Mouse (Mus musculus) midbrain, embryonic 15.5 days (tissue): ENCODE measurements at regions not wholly inside any gene's neighbourhood (a gene's known extent, or its start where the extent isn't known, plus 50 kb on each side); places are given as distances from the start of the nearest gene placed in this dataset.
A peak's percentile ranks its signal among the peaks of the same experiment; 100 is the strongest.

Source experiments
- ATAC-seq: fragments of 200-750 bp; cut with Nextera tagmentation; replicated peaks from 2 replicates; pipeline ENCODE4 v1.8.0; 2017; ENCODE audit warnings: moderate TSS enrichment
- H3K27ac ChIP-seq: fragments of 300-500 bp; sonication (generic); 2 replicates; pipeline ENCODE4 v1.5.1; 2015; ENCODE audit warnings: mild to moderate bottlenecking, inconsistent platforms
- H3K27me3 ChIP-seq: fragments of 300-500 bp; sonication (generic); replicated peaks from 2 replicates; pipeline ENCODE4 v1.6.1; 2015; ENCODE audit warnings: inconsistent platforms
- H3K36me3 ChIP-seq: fragments of 300-500 bp; sonication (generic); replicated peaks from 2 replicates; pipeline ENCODE4 v1.6.1; 2015; ENCODE audit warnings: inconsistent platforms
- H3K4me1 ChIP-seq: fragments of 300-500 bp; sonication (generic); 2 replicates; pipeline ENCODE4 v1.6.1; 2015; ENCODE audit warnings: inconsistent platforms
- H3K4me2 ChIP-seq: fragments of 300-500 bp; sonication (generic); 2 replicates; pipeline ENCODE4 v1.6.1; 2015; ENCODE audit warnings: inconsistent platforms, mild to moderate bottlenecking, moderate library complexity
- H3K4me3 ChIP-seq: fragments of 300-500 bp; sonication (generic); 2 replicates; pipeline ENCODE4 v1.5.1; 2015; ENCODE audit warnings: mild to moderate bottlenecking, inconsistent platforms
- H3K9ac ChIP-seq: fragments of 300-500 bp; sonication (generic); 2 replicates; pipeline ENCODE4 v1.6.1; 2015; ENCODE audit warnings: mild to moderate bottlenecking, inconsistent platforms
- H3K9me3 ChIP-seq: fragments of 300-500 bp; sonication (generic); 2 replicates; pipeline ENCODE4 v1.6.1; 2016; ENCODE audit warnings: inconsistent platforms
- WGBS: fragments of 180-500 bp; shearing (Covaris S2); methylation state at CpG from one replicate; pipeline ENCODE4 v1.1.7; 2015; ENCODE audit warnings: mixed read lengths; 5-methylcytosine and 5-hydroxymethylcytosine counted together

DNA sequence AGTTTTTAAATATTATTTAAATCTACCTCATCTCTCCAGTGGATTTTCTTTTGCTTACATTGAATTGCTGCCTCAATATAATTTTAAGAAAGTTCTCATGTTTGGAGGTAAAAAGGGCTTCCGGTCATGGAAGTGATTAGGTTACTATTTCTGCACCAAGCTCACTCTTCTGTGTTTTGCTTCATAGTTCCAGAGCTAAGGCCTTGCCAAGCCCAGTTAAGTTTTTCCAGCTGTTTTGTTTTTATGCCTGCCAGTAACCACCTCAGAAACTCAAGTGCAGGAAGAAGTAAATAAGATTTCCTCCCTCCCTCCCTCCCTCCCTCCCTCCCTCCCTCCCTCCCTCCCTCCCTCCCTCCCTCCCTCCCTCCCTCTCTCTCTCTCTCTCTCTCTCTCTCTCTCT is 2466.1 kb downstream of the Poteg start:
- no peaks in the 10 kb centered on the region for H3K9me3 ChIP-seq
- no peak overlapping the region for H3K4me2 ChIP-seq
- no peak overlapping the region for H3K4me3 ChIP-seq
- no peak for ATAC-seq
- no peaks in the 10 kb centered on the region for H3K36me3 ChIP-seq
- no peak overlapping the region for H3K9ac ChIP-seq
- H3K27ac ChIP-seq, result no peak overlapping the region
- H3K27me3 ChIP-seq, result no peaks in the 10 kb centered on the region
- no peaks in the 10 kb centered on the region for H3K4me1 ChIP-seq
- 93% methylated on average over 1 of the region's 1 CpGs for WGBS

DNA sequence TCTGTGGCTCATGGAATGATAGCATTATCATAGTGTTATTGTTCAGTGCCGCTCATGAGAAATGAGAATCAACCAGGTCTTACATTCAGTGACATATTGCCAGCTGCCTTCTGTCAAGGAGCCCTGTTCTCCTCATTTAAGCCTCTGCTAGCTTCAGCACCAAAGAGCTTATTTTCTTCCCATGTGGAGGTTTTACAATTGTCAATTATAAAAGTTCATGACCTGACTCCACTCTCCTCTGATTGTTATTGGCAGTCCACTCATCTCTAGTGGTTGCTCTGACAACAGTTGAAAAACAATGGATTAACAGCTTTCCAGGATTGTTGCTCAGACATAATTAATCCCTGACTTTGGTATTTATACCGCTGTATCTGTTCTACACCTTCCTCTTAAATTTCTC is 2473.0 kb downstream of the Poteg start:
- no peak overlapping the region for H3K27ac ChIP-seq
- H3K9ac ChIP-seq, result no peak overlapping the region
- H3K4me2 ChIP-seq, result no peak overlapping the region
- no peaks in the 10 kb centered on the region for H3K9me3 ChIP-seq
- no peak overlapping the region for H3K4me3 ChIP-seq
- no peak for ATAC-seq
- H3K27me3 ChIP-seq, result no peaks in the 10 kb centered on the region
- no peaks in the 10 kb centered on the region for H3K4me1 ChIP-seq
- 57% methylated on average over 2 of the region's 2 CpGs for WGBS
- H3K36me3 ChIP-seq, result no peaks in the 10 kb centered on the region

DNA sequence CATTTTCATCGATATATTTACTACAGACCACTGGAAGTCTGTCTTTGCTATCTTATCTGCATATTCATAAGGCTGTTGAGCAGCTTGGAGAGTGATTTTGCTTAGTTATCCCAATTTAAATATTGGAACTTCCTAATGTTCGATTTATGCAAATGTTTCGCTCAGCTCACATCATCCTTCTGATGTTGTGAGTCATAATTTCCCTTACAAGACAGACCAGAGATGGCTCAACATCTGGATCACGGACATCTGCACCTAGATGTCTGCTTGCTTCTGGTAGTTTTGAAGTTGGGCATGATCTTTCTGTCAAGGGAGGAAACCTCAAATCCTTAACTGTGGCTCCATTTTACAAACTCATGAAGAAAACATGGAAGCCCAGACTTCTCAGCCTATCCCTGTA is 2480.8 kb downstream of the Poteg start:
- no peak overlapping the region for H3K27ac ChIP-seq
- H3K4me3 ChIP-seq, result no peak overlapping the region
- no peaks in the 10 kb centered on the region for H3K4me1 ChIP-seq
- ATAC-seq, result no peak
- no peaks in the 10 kb centered on the region for H3K36me3 ChIP-seq
- no peaks in the 10 kb centered on the region for H3K9me3 ChIP-seq
- no peak overlapping the region for H3K9ac ChIP-seq
- 88% methylated on average over 4 of the region's 4 CpGs for WGBS
- H3K4me2 ChIP-seq, result no peak overlapping the region
- no peaks in the 10 kb centered on the region for H3K27me3 ChIP-seq

DNA sequence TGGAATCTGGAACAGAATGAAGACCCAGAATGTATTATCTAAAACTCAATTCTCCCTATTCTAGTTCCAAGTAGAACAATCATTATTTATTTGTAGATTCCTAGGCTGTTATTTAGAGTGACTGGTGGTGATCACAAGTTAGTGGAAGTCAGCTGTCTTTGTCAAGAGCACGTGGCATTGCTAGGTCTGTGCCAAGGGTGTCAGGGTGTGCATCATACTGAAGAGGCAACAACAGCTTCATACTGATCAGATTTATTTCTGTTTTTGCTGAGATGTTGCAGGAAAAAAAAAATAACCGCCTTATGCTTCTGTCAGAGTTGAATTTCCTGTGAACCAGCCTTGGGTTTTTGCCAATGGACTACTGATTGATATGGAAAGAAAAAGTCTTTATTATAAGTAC is 2513.9 kb downstream of the Poteg start:
- Histone ChIP-seq H3K9ac (no peak overlapping the region), H3K27me3 (no peaks in the 10 kb centered on the region), H3K36me3 (no peaks in the 10 kb centered on the region), H3K4me2 (no peak overlapping the region), H3K4me1 (no peaks in the 10 kb centered on the region), H3K9me3 (no peaks in the 10 kb centered on the region), H3K4me3 (no peak overlapping the region), H3K27ac (no peak overlapping the region)
- no peak for ATAC-seq
- WGBS, result 85% methylated on average over 2 of the region's 2 CpGs

DNA sequence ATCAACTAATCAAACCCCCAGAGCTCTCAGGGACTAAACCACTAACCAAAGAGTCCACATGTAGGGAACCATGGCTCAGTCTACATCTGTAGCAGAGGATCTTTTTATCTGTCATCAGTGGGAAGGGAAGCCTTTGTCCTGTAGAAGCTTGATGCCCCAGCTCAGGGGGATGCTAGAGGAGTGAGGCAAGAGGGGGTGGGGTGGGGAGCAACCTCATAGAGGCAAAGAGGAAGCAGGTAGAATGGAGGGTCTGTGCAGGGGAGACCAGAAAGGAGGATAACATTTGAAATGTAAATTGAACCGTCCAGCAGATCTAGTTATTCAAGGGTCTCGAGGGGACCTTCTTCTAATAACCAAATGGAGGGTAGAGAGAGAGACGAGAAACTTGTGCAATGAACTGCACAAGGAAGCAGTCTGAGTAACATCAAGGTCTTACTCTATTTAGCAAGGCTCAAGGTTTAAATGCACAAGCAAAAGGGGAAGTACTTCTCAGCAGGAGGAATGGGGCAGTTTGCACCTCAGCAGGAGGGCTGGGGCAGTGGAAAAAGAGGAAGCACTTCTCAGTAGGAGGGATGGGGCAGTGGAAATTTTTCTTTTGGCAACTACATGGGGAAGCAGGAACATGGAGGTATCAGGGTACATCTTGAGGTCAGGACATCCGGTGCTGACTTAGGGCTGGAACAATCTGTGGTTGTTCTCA is 2529.3 kb downstream of the Poteg start:
- ATAC-seq, result no peak
- H3K36me3 ChIP-seq, result no peaks in the 10 kb centered on the region
- WGBS, result 78% methylated on average over 4 of the region's 4 CpGs
- H3K4me3 ChIP-seq, result no peak overlapping the region
- no peaks in the 10 kb centered on the region for H3K9me3 ChIP-seq
- H3K27ac ChIP-seq, result no peak overlapping the region
- no peak overlapping the region for H3K4me2 ChIP-seq
- H3K9ac ChIP-seq, result no peak overlapping the region
- peaks cover 9% of the 10 kb centered on the region; the same call in 1 of the 2 replicates for H3K4me1 ChIP-seq
- no peaks in the 10 kb centered on the region for H3K27me3 ChIP-seq

DNA sequence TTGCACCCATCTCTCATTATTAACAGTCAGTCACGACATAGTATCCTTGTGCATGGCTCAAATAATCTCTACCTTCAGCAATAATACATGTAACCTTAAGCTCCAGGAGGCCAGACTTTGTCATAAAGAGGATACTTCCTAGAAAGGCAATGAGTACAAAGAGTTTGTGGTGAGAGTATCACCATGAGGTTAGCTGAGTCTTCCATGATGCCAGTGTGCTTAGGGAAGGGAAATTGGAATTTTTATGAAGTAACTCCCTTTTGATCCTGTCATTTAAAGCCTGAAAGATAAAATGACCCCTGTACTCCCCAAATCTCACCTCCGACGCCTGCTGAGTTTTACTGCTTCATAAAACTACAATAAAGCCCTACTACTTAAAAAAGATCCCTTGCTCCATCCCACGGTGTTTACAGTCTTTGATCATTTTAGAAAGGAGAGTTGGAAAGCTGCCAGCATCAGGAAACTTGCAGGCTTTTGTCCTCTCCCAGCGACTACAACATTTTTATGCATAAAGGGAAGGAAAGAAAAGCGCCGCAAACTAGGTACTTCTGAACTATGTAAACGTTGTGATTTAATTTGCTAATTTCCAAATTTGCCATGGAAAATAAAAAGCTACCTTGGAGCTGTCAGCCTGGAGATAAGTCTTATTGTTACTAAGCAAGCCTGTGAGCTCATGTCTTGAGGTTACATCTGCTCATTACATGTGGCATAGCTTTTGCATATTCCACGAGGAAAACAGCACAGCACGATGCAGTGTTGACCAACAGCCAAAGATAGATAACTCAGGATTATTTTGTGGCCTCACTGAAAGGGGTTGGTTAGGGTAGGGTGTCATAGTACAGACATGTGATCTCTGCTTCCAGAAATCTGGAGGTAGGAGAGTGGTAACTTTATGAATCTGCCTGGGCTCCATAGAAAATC is 2531.4 kb downstream of the Poteg start:
- Histone ChIP-seq H3K9me3 (no peaks in the 10 kb centered on the region), H3K27me3 (no peaks in the 10 kb centered on the region), H3K4me2 (0 out of 2 replicates have a peak overlapping the region, but pooled peaks have one; percentile 9), H3K9ac (no peak overlapping the region), H3K4me3 (no peak overlapping the region), H3K36me3 (no peaks in the 10 kb centered on the region), H3K27ac (peak overlapping the region; percentile 32), H3K4me1 (peaks cover 9% of the 10 kb centered on the region; the same call in 1 of the 2 replicates)
- 22% methylated on average over 10 of the region's 10 CpGs for WGBS
- ATAC-seq, result peak; percentile 67

DNA sequence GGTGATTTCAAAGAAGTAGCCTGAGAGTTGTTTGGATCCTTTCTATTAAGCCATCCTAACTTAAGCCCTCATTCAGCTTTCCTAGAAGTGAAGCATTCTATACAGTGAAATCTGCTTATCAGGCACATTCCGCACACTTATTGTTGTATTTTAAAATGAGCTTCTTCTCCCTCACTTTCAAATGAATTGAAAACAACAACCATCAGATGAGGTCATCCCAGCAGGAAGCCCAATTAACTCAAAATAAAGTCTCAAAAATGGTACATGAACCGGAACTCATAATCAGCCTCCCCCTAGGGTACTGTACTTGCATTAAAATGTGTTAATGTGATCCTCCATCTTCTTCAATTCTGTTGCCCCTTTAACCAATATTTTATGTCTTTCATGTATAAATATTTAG is 2545.1 kb downstream of the Poteg start:
- no peaks in the 10 kb centered on the region for H3K27me3 ChIP-seq
- H3K4me1 ChIP-seq, result no peaks in the 10 kb centered on the region
- H3K27ac ChIP-seq, result no peak overlapping the region
- H3K9ac ChIP-seq, result no peak overlapping the region
- H3K9me3 ChIP-seq, result no peaks in the 10 kb centered on the region
- H3K4me2 ChIP-seq, result no peak overlapping the region
- 62% methylated on average over 2 of the region's 2 CpGs for WGBS
- no peaks in the 10 kb centered on the region for H3K36me3 ChIP-seq
- no peak overlapping the region for H3K4me3 ChIP-seq
- no peak for ATAC-seq

DNA sequence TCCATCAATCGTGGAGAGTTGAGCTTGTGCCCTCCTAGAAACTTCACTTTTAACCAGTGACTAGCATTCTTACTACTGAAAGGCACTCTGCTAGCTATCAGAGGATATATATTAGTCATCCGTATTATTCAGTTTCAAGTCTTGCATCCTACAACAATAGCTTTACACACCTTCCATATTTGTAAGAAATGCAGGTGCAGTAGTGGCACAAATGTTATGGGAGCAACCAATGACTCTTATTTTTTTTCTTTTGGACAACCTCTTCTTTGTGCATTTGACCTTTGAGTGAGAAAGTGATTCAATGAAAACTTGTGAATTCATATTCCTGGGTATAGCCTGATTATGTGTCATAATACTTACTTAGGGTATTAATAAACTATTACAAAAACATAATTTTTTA is 2551.9 kb downstream of the Poteg start:
- H3K27ac ChIP-seq, result no peak overlapping the region
- ATAC-seq, result no peak
- no peak overlapping the region for H3K9ac ChIP-seq
- H3K4me3 ChIP-seq, result no peak overlapping the region
- H3K4me2 ChIP-seq, result no peak overlapping the region
- no peaks in the 10 kb centered on the region for H3K9me3 ChIP-seq
- no peaks in the 10 kb centered on the region for H3K4me1 ChIP-seq
- H3K27me3 ChIP-seq, result no peaks in the 10 kb centered on the region
- no peaks in the 10 kb centered on the region for H3K36me3 ChIP-seq
- 94% methylated on average over 2 of the region's 2 CpGs for WGBS
